Mouse (Mus musculus) spleen, adult 2 months (tissue): ENCODE measurements around the gene Gm14124. TPM values are rescaled to one million over a fixed set of nuclear protein-coding genes. Genes with fewer than 3 reads are reported as not detected.
"Not testable (repeated sequence)": the region's sequence is repeated elsewhere in the genome, so short reads cannot be mapped to it uniquely, and the experiment has no call there.

Experiments
- DNase-seq, 2 experiments: peaks; one replicate each; pipeline versions ENCODE4 v3.0.0 to v3.0.0-alpha.2; 2012 to 2021; ENCODE audit warnings: low spot score in 2 of 2, low read depth in 1 of 2
- H3K27ac ChIP-seq: fragments of 200-500 bp; 2 replicates; pipeline ENCODE4 v1.5.1; 2012; ENCODE audit warnings: low read length, inconsistent platforms; ENCODE audit not compliant: insufficient read depth
- H3K27me3 ChIP-seq: fragments of 200-500 bp; 2 replicates; pipeline ENCODE4 v1.6.1; 2012; ENCODE audit warnings: mild to moderate bottlenecking, moderate library complexity, low read length, inconsistent platforms; ENCODE audit not compliant: control insufficient read depth, insufficient read depth
- H3K36me3 ChIP-seq: fragments of 200-500 bp; 2 replicates; pipeline ENCODE4 v1.6.1; 2012; ENCODE audit warnings: mild to moderate bottlenecking, low read length, inconsistent platforms; ENCODE audit not compliant: control insufficient read depth, insufficient read depth
- H3K4me1 ChIP-seq: fragments of 200-500 bp; 2 replicates; pipeline ENCODE4 v1.6.1; 2011; ENCODE audit warnings: inconsistent platforms; ENCODE audit not compliant: control insufficient read depth, insufficient read depth, insufficient read length
- H3K4me3 ChIP-seq: fragments of 200-500 bp; 2 replicates; pipeline ENCODE4 v1.5.1; 2011; ENCODE audit warnings: mild to moderate bottlenecking, inconsistent platforms; ENCODE audit not compliant: insufficient read depth, insufficient read length; ENCODE audit errors: extremely low read depth
- CTCF ChIP-seq: fragments of 200-500 bp; IDR thresholded peaks from 2 replicates; pipeline ENCODE4 v1.5.1; 2011; ENCODE audit warnings: mild to moderate bottlenecking, inconsistent platforms; ENCODE audit not compliant: insufficient read depth, insufficient read length, insufficient replicate concordance; ENCODE audit errors: extremely low read depth
- POLR2A ChIP-seq: fragments of 200-500 bp; IDR thresholded peaks from 2 replicates; pipeline ENCODE4 v1.6.1; 2011; ENCODE audit warnings: low read depth, low read length, inconsistent platforms
- WGBS: fragments of 180-500 bp; shearing (Covaris S2); methylation state at CpG from one replicate; pipeline ENCODE4 v1.1.7; 2018; 5-methylcytosine and 5-hydroxymethylcytosine counted together
- polyA plus RNA-seq: library from polyadenylated mRNA; depleted of rRNA; stranded (reverse); fragments of >200 nt; gene quantifications from 2 replicates; pipeline ENCODE4 v1.2.3, GENCODE M21; 2012; rRNA removed

Gm14124 gene
- polyA plus RNA-seq, 1 experiment = not detected

- no peak for DNase-seq
- Histone ChIP-seq H3K4me1 (no peaks in the 10 kb centered on the region), H3K27ac (no peak overlapping the region), H3K4me3 (no peak overlapping the region), H3K36me3 (no peaks in the 10 kb centered on the region), H3K27me3 (no peaks in the 10 kb centered on the region)
- TF ChIP-seq CTCF (no peak), POLR2A (no peak)
- WGBS = 50% methylated on average over 1 of the region's 1 CpGs
Observed at GRCm38 (mm10) chr2:150299096-150299495, 41.8 kb downstream of the Gm14124 start.

GRCm38 (mm10) chr2:150307183-150307773 is 50.0 kb downstream of the Gm14124 start:
- H3K4me3 ChIP-seq = no peak overlapping the region
- TF ChIP-seq POLR2A (no peak), CTCF (no peak)
- no peaks in the 10 kb centered on the region for H3K27me3 ChIP-seq
- peak; percentile 26 to 46 for DNase-seq
- H3K27ac ChIP-seq = peak overlapping the region; percentile 77
- H3K4me1 ChIP-seq = peaks cover 3% of the 10 kb centered on the region; the same call in 1 of the 2 replicates
- 52% methylated on average over 10 of the region's 10 CpGs for WGBS
- no peaks in the 10 kb centered on the region for H3K36me3 ChIP-seq

- H3K36me3 ChIP-seq, H3K4me1 ChIP-seq, H3K27me3 ChIP-seq: not testable (repeated sequence)
- WGBS = 5% methylated on average over 19 of the region's 19 CpGs
- Histone ChIP-seq H3K4me3 (peak overlapping the region; percentile 94), H3K27ac (peak overlapping the region; percentile 70)
- peak; percentile 53 to 85 for DNase-seq
Observed at GRCm38 (mm10) chr2:150310952-150311884, 53.9 kb downstream of the Gm14124 start.

- Histone ChIP-seq H3K27ac (no peak overlapping the region), H3K4me1 (peaks cover 3% of the 10 kb centered on the region; the same call in 1 of the 2 replicates), H3K4me3 (no peak overlapping the region), H3K27me3 (no peaks in the 10 kb centered on the region), H3K36me3 (no peaks in the 10 kb centered on the region)
- TF ChIP-seq CTCF = no peak
- TF ChIP-seq POLR2A = no peak
- no peak for DNase-seq
Observed at GRCm38 (mm10) chr2:150316140-150316539, 58.8 kb downstream of the Gm14124 start.

- no peak overlapping the region for H3K4me3 ChIP-seq
- H3K36me3 ChIP-seq = peaks cover 1% of the 10 kb centered on the region; the same call in 1 of the 2 replicates
- H3K27me3 ChIP-seq = no peaks in the 10 kb centered on the region
- no peak for DNase-seq
- no peak overlapping the region for H3K27ac ChIP-seq
- TF ChIP-seq POLR2A (no peak), CTCF (no peak)
- WGBS = 100% methylated on average over 1 of the region's 1 CpGs
- H3K4me1 ChIP-seq = peaks cover 5% of the 10 kb centered on the region; the same call in 1 of the 2 replicates
Observed at GRCm38 (mm10) chr2:150318973-150319372, 61.7 kb downstream of the Gm14124 start.

Other genes starting within 250 kb of the Gm14124 start
- 1.7 TPM in 2 replicates for gene Zfp120, start 120.8 kb upstream of the Gm14124 start, polyA plus RNA-seq
- gene Gm10770, start 77.8 kb upstream of the Gm14124 start, polyA plus RNA-seq = not detected in 2 replicates
- gene Gm14139, start 75.8 kb upstream of the Gm14124 start, polyA plus RNA-seq = not detected in 2 replicates
- 0.05 and 0.09 TPM in 2 replicates for gene Zfp937, start 39.4 kb upstream of the Gm14124 start, polyA plus RNA-seq
- gene Gm21994, start 1.9 kb upstream of the Gm14124 start, polyA plus RNA-seq = 0.18 and 0.19 TPM in 2 replicates
- gene Gm10130, start 66.2 kb downstream of the Gm14124 start, polyA plus RNA-seq = not detected in 2 replicates
- gene 3300002I08Rik, start 105.2 kb downstream of the Gm14124 start, polyA plus RNA-seq = 0.38 and 0.39 TPM in 2 replicates
- 0.04 and 0.05 TPM in 2 replicates for gene Zfp442, start 194.0 kb downstream of the Gm14124 start, polyA plus RNA-seq
- gene Zfp345, start 227.6 kb downstream of the Gm14124 start, polyA plus RNA-seq = not detected in 2 replicates